Mouse (Mus musculus) spleen, adult 2 months (tissue): ENCODE results near the gene Cdpf1. TPM values are rescaled to one million over a fixed set of nuclear protein-coding genes. Genes with fewer than 3 reads are reported as not detected.

Source experiments
- DNase-seq, 2 experiments: peaks; one replicate each; pipeline versions ENCODE4 v3.0.0 to v3.0.0-alpha.2; 2012 to 2021; ENCODE audit warnings: low spot score in 2 of 2, low read depth in 1 of 2
- H3K27ac ChIP-seq: fragments of 200-500 bp; 2 replicates; pipeline ENCODE4 v1.5.1; 2012; ENCODE audit warnings: low read length, inconsistent platforms; ENCODE audit not compliant: insufficient read depth
- H3K27me3 ChIP-seq: fragments of 200-500 bp; 2 replicates; pipeline ENCODE4 v1.6.1; 2012; ENCODE audit warnings: mild to moderate bottlenecking, moderate library complexity, low read length, inconsistent platforms; ENCODE audit not compliant: control insufficient read depth, insufficient read depth
- H3K36me3 ChIP-seq: fragments of 200-500 bp; 2 replicates; pipeline ENCODE4 v1.6.1; 2012; ENCODE audit warnings: mild to moderate bottlenecking, low read length, inconsistent platforms; ENCODE audit not compliant: control insufficient read depth, insufficient read depth
- H3K4me1 ChIP-seq: fragments of 200-500 bp; 2 replicates; pipeline ENCODE4 v1.6.1; 2011; ENCODE audit warnings: inconsistent platforms; ENCODE audit not compliant: control insufficient read depth, insufficient read depth, insufficient read length
- H3K4me3 ChIP-seq: fragments of 200-500 bp; 2 replicates; pipeline ENCODE4 v1.5.1; 2011; ENCODE audit warnings: mild to moderate bottlenecking, inconsistent platforms; ENCODE audit not compliant: insufficient read depth, insufficient read length; ENCODE audit errors: extremely low read depth
- CTCF ChIP-seq: fragments of 200-500 bp; IDR thresholded peaks from 2 replicates; pipeline ENCODE4 v1.5.1; 2011; ENCODE audit warnings: mild to moderate bottlenecking, inconsistent platforms; ENCODE audit not compliant: insufficient read depth, insufficient read length, insufficient replicate concordance; ENCODE audit errors: extremely low read depth
- POLR2A ChIP-seq: fragments of 200-500 bp; IDR thresholded peaks from 2 replicates; pipeline ENCODE4 v1.6.1; 2011; ENCODE audit warnings: low read depth, low read length, inconsistent platforms
- WGBS: fragments of 180-500 bp; shearing (Covaris S2); methylation state at CpG from one replicate; pipeline ENCODE4 v1.1.7; 2018; 5-methylcytosine and 5-hydroxymethylcytosine counted together
- polyA plus RNA-seq: library from polyadenylated mRNA; depleted of rRNA; stranded (reverse); fragments of >200 nt; gene quantifications from 2 replicates; pipeline ENCODE4 v1.2.3, GENCODE M21; 2012

Cdpf1 gene
- polyA plus RNA-seq, 1 experiment = 24.3 TPM

DNA sequence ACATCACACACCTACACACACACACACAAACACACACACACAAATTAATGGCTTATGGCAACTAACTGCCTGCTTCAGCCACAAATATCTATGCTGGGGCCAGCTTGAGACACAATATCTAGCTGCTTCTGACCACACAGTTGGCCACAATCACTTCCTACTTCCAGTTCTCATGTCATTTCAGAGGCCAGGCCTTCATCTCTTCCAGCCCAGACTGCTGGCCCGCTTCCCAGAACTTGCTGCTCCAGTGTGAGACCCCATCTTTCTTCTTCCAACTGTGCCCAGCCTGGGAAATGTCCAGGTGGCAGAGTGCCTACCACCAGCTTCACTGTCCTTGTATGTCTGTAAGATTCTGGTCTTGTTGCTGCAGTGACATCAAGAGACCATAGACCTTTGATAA, 18.7 kb downstream of the Cdpf1 start:
- no peaks in the 10 kb centered on the region for H3K36me3 ChIP-seq
- H3K27me3 ChIP-seq = no peaks in the 10 kb centered on the region
- TF ChIP-seq CTCF (no peak), POLR2A (no peak)
- H3K27ac ChIP-seq = no peak overlapping the region
- no peaks in the 10 kb centered on the region for H3K4me1 ChIP-seq
- WGBS = 32% methylated on average over 1 of the region's 1 CpGs
- no peak for DNase-seq
- no peak overlapping the region for H3K4me3 ChIP-seq

- no peak overlapping the region for H3K27ac ChIP-seq
- no peaks in the 10 kb centered on the region for H3K4me1 ChIP-seq
- TF ChIP-seq CTCF = no peak
- TF ChIP-seq POLR2A = no peak
- no peak for DNase-seq
- no peak overlapping the region for H3K4me3 ChIP-seq
- H3K36me3 ChIP-seq = no peaks in the 10 kb centered on the region
- WGBS = 78% methylated on average over 4 of the region's 4 CpGs
- no peaks in the 10 kb centered on the region for H3K27me3 ChIP-seq
Measured at GRCm38 (mm10) chr15:85791449-85791848, 20.0 kb downstream of the Cdpf1 start.

- no peak overlapping the region for H3K4me3 ChIP-seq
- DNase-seq = no peak
- no peaks in the 10 kb centered on the region for H3K4me1 ChIP-seq
- no peak overlapping the region for H3K27ac ChIP-seq
- 75% methylated on average over 16 of the region's 16 CpGs for WGBS
- H3K27me3 ChIP-seq = no peaks in the 10 kb centered on the region
- H3K36me3 ChIP-seq = no peaks in the 10 kb centered on the region
- TF ChIP-seq CTCF (no peak), POLR2A (no peak)
Measured at GRCm38 (mm10) chr15:85788633-85789032, 22.9 kb downstream of the Cdpf1 start.

- no peak for DNase-seq
- no peaks in the 10 kb centered on the region for H3K4me1 ChIP-seq
- H3K36me3 ChIP-seq = no peaks in the 10 kb centered on the region
- no peak overlapping the region for H3K4me3 ChIP-seq
- 0 out of 2 replicates have a peak, but pooled peaks cover 1% of the 10 kb centered on the region for H3K27me3 ChIP-seq
- TF ChIP-seq POLR2A (no peak), CTCF (no peak)
- no peak overlapping the region for H3K27ac ChIP-seq
- WGBS = 95% methylated on average over 4 of the region's 4 CpGs
Measured at GRCm38 (mm10) chr15:85788051-85788450, 23.4 kb downstream of the Cdpf1 start.

- Histone ChIP-seq H3K4me3 (no peak overlapping the region), H3K27ac (no peak overlapping the region), H3K27me3 (0 out of 2 replicates have a peak, but pooled peaks cover 1% of the 10 kb centered on the region), H3K36me3 (no peaks in the 10 kb centered on the region), H3K4me1 (no peaks in the 10 kb centered on the region)
- DNase-seq = no peak
- WGBS = 90% methylated on average over 6 of the region's 6 CpGs
- TF ChIP-seq CTCF = no peak
- no peak for TF ChIP-seq POLR2A
Measured at GRCm38 (mm10) chr15:85787482-85787881, 24.0 kb downstream of the Cdpf1 start.

- H3K4me3 ChIP-seq = no peak overlapping the region
- 0 out of 2 replicates have a peak, but pooled peaks cover 1% of the 10 kb centered on the region for H3K27me3 ChIP-seq
- 56% methylated on average over 5 of the region's 5 CpGs for WGBS
- H3K4me1 ChIP-seq = no peaks in the 10 kb centered on the region
- no peak for TF ChIP-seq POLR2A
- no peak for TF ChIP-seq CTCF
- no peak for DNase-seq
- no peak overlapping the region for H3K27ac ChIP-seq
- no peaks in the 10 kb centered on the region for H3K36me3 ChIP-seq
Measured at GRCm38 (mm10) chr15:85786711-85787110, 24.8 kb downstream of the Cdpf1 start.

- Histone ChIP-seq H3K36me3 (no peaks in the 10 kb centered on the region), H3K27ac (no peak overlapping the region), H3K27me3 (0 out of 2 replicates have a peak, but pooled peaks cover 1% of the 10 kb centered on the region), H3K4me3 (no peak overlapping the region), H3K4me1 (no peaks in the 10 kb centered on the region)
- 91% methylated on average over 3 of the region's 3 CpGs for WGBS
- TF ChIP-seq POLR2A (no peak), CTCF (no peak)
- no peak for DNase-seq
Measured at GRCm38 (mm10) chr15:85784341-85784740, 27.2 kb downstream of the Cdpf1 start.
